Mouse (Mus musculus): ENCODE measurements around the gene Adcy10.

Gene Adcy10

GRCm38 (mm10) chr1:165536079-165536675 lies 51.2 kb downstream of the Adcy10 start:
- DNase-seq (ENCODE audit: low spot score) = no peak

DNA sequence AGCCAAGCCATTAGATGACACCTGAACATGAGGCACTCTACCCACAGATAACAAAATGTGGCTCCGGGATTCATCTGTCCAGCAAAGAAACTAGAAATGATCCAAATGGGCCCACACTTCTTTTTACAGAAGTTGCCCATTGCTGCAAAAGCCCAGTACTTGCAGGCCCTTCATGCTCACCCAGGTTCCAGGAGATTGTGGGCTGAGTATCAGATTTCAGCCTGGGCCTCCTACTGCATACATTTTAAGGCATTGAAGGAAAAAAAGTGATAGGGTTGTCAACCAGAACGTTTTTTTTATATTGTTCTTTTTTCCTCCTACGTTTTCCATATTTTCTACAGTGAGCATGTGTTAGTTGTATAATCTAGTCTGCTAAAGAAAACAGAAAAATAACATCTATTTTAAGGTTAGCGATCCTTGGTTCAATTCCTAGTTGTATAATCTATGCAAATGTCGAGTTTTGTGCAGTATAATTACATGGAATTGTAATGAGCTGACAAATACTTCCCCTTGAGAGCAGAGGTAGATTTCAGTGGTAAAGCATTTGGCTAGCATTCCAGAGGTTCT lies 52.3 kb downstream of the Adcy10 start:
- DNase-seq (ENCODE audit: low spot score) = no peak

GRCm38 (mm10) chr1:165556711-165557110 lies 71.7 kb downstream of the Adcy10 start:
- no peak for DNase-seq (ENCODE audit: low spot score)

- no peak for DNase-seq (ENCODE audit: low spot score)
Measured at GRCm38 (mm10) chr1:165559073-165559472, 74.1 kb downstream of the Adcy10 start.

DNA sequence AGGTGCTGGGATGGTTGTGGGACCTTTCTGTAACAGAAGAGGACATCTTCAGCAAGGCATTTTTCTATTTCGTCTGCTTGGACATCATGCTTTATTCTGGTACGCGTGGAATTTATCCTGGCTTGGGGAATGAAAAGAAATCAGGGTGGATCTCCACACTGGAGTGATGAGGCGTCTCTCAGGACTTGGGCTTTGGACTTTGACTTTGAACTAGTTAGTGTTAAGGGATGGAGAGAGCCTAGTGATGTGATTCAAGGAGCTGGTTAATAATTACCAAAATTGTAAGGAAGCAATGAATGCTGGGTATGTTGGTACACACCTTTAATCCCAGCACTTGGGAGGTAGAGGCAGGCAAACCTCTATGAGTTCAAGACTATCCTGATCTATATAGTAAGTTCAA lies 80.3 kb downstream of the Adcy10 start:
- DNase-seq (ENCODE audit: low spot score) = peak; percentile 24

GRCm38 (mm10) chr1:165567466-165567865 lies 82.5 kb downstream of the Adcy10 start:
- DNase-seq (ENCODE audit: low spot score) = no peak

GRCm38 (mm10) chr1:165576005-165576404 lies 91.0 kb downstream of the Adcy10 start:
- DNase-seq (ENCODE audit: low spot score) = no peak

GRCm38 (mm10) chr1:165576459-165577112 lies 91.6 kb downstream of the Adcy10 start:
- DNase-seq (ENCODE audit: low spot score) = no peak

GRCm38 (mm10) chr1:165579332-165579731 lies 94.3 kb downstream of the Adcy10 start:
- DNase-seq (ENCODE audit: low spot score) = no peak

DNA sequence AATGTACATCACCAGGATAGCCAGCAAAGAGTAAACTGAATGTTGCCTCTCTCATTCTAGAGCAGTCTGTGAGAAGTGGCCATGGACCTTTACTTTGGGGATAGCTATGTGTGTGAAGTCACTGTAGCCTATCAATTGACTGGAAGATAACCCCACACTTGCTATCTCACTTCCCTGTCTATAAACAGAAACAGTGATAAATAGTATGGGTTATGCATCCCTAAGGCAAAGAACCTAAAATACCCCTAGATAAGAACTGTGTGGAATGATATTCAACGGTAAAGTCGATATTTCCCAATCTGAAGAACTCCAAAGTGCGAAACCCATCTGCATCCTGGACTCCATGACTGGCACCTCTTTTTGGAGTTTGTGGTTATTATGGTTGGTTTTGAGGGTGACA lies 96.3 kb downstream of the Adcy10 start:
- DNase-seq (ENCODE audit: low spot score) = no peak

DNA sequence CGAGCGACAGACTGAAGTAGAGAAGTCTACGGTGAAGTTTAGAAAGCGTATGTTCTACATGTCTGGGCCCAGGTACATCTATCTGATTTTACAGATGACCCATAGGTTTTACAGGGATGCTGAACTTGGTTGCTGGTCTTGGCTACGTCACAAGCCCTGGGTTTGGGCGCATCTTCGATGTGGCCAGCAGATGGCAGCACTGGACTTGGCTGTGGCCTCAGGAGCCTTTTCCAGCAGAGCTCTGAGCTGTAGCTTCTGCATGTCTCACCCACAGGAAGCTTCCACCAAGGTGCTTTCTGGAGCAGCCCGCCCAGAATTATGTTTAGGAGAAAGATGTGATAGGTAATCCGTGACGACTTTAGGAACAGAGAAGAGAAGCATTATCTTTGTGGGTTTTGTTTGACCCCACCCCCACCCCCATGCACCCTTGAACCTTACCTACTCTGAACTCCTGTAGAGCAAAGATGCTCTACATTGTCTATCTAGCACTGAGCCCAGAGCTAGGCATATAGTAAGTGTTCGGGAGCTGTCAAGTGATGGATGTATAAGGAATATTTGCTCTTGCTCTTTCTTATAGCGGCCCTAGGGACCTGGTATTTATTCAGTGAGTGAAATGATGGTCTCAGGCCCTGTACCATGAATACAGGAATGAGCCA lies 98.7 kb downstream of the Adcy10 start:
- DNase-seq (ENCODE audit: low spot score) = peak; percentile 78

GRCm38 (mm10) chr1:165585389-165586104 lies 100.6 kb downstream of the Adcy10 start:
- peak; percentile 49 for DNase-seq (ENCODE audit: low spot score)

- no peak for DNase-seq (ENCODE audit: low spot score)
Measured at GRCm38 (mm10) chr1:165586366-165586765, 101.4 kb downstream of the Adcy10 start.

- peak; percentile 68 for DNase-seq (ENCODE audit: low spot score)
Measured at GRCm38 (mm10) chr1:165587845-165588244, 102.9 kb downstream of the Adcy10 start.

GRCm38 (mm10) chr1:165589280-165590048 lies 104.5 kb downstream of the Adcy10 start:
- no peak for DNase-seq (ENCODE audit: low spot score)

GRCm38 (mm10) chr1:165590760-165591159 lies 105.8 kb downstream of the Adcy10 start:
- no peak for DNase-seq (ENCODE audit: low spot score)

GRCm38 (mm10) chr1:165592295-165593082 lies 107.5 kb downstream of the Adcy10 start:
- DNase-seq (ENCODE audit: low spot score) = no peak

- no peak for DNase-seq (ENCODE audit: low spot score)
Measured at GRCm38 (mm10) chr1:165594699-165595421, 109.9 kb downstream of the Adcy10 start.

DNA sequence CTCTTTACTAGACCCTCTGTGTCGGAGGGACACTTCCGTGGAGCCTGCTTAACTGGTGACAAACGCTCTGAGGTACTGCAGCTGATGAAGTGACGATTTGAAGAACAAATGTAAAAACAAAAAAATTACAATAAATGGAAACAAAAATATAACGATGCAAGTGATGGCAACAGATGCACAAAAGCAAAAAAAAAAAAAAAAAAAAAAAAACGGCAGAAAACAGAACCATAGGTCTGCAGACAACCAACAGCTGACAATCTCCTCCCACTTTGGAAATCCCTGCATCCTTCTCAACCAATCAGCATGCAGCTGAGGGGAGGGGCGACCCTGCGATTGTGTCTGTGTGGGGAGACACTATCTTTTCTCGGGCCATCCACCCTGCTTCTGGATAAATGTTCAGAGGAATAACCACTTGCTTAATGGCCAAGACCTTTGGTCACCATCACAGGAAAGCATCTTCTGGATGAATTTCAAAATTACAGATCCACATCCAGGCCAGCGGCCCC lies 116.8 kb downstream of the Adcy10 start:
- no peak for DNase-seq (ENCODE audit: low spot score)

DNA sequence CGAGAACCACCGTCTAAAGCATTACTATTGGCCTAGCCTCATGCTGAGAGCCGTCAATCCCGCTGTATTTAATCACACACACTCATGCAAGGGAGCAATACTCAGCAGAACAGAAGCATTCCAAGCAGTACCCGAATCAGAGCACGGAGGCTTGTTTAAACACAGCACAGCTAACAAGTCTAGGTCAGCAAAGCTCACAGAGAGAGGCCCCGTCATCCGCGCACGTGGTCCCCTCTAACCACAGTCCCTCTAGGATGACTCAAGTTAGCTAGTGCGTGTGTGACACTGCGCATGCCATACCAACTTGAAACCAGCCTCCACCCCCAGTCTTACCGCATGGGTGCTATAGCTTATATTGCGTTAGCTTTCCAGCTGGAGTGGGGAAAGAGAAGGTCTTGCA lies 118.2 kb downstream of the Adcy10 start:
- DNase-seq (ENCODE audit: low spot score) = peak; percentile 78

All from yolk sac, embryonic 10.5 days (tissue).